In genomic region chr9:54946256-54946655, GRCm38 (mm10) we compare ENCODE assay signal across 1 mouse cellular context.
TF ChIP-seq lines count a peak whose summit lies in the region.

No protein-coding gene starts in this region.

TF ChIP-seq in ES-E14, 5 proteins besides CTCF, POLR2A, EP300 and RAD21:
- TF ChIP-seq ZC3H11A (IDR thresholded peaks at IDR 0.05; ENCODE audit: borderline replicate concordance, low read depth, low read length): no peak
